Mouse (Mus musculus): ENCODE results near the gene Taf9b. TPM values are rescaled to one million over a fixed set of nuclear protein-coding genes. Genes with fewer than 3 reads are reported as not detected.

Gene Taf9b
- total and polyA plus RNA-seq, 3 experiments = 1.7 to 7.6 (median 4.3) TPM

- Histone ChIP-seq H3K27me3 (replicated peaks) (no peaks in the 10 kb centered on the region), H3K27ac (ENCODE audit: insufficient read depth, low read depth) (peak within 1 kb of the TSS; percentile 54), H3K4me1 (ENCODE audit: control insufficient read depth in 1 of 2, insufficient read depth in 2 of 2) (peaks cover 0 to 7% of the 10 kb centered on the region in 2 experiments; a peak in 2 of 4 replicates), H3K9ac (ENCODE audit: insufficient read depth, low read depth) (peak within 1 kb of the TSS; percentile 82), H3K9me3 (replicated peaks; ENCODE audit: low read length) (no peaks in the 10 kb centered on the region), H3K4me3 (replicated peaks in 1 of 3; ENCODE audit: low read depth in 2 of 3, low read length in 2 of 3, poor library complexity in 1 of 3) (peak within 1 kb of the TSS; percentile 69 to 98 (median 84)), H3K79me2 (replicated peaks; ENCODE audit: control insufficient read depth, extremely low read depth, insufficient read depth, poor library complexity, severe bottlenecking) (peaks cover 46% of the 10 kb centered on the region), H3K36me3 (replicated peaks in 1 of 2; ENCODE audit: control insufficient read depth in 1 of 2, insufficient read depth in 1 of 2, low read length in 1 of 2) (peaks cover 0 to 6% of the 10 kb centered on the region in 2 experiments), H3K4me2 (ENCODE audit: insufficient read depth, low read depth, poor library complexity, severe bottlenecking) (peak within 1 kb of the TSS; percentile 68)
- DNase-seq (ENCODE audit: extremely low read depth) = peak; percentile 94
- TF ChIP-seq POLR2AphosphoS2 (IDR thresholded peaks at IDR 0.05; ENCODE audit: low read depth, low read length) = no peak
- TF ChIP-seq SMC3 (IDR thresholded peaks at IDR 0.05; ENCODE audit: low read depth, low read length) = no peak
- TF ChIP-seq SIN3A (IDR thresholded peaks at IDR 0.05; ENCODE audit: low read length) = peak; percentile 60
- 0 out of 2 replicates have a peak, but pooled peaks have one; percentile 21 for TF ChIP-seq TCF12 (IDR thresholded peaks at IDR 0.05; ENCODE audit: low read depth, low read length)
- no peak for TF ChIP-seq EP300 (IDR thresholded peaks at IDR 0.05; ENCODE audit: low read length)
- no peak for TF ChIP-seq USF2 (conservative IDR thresholded peaks at IDR 0.05; ENCODE audit: low read depth, low read length)
- no peak for TF ChIP-seq JUND (conservative IDR thresholded peaks at IDR 0.05; ENCODE audit: low read depth, low read length)
- no peak for TF ChIP-seq MYC (IDR thresholded peaks at IDR 0.05; ENCODE audit: low read depth, low read length)
- TF ChIP-seq GABPA (IDR thresholded peaks at IDR 0.05; ENCODE audit: insufficient replicate concordance, low read depth, low read length) = no peak
- TF ChIP-seq CHD1 (IDR thresholded peaks at IDR 0.05; ENCODE audit: low read depth, low read length) = no peak
- no peak for TF ChIP-seq PAX5 (IDR thresholded peaks at IDR 0.05; ENCODE audit: low read length)
- TF ChIP-seq IRF4 (IDR thresholded peaks at IDR 0.05; ENCODE audit: low read depth, low read length) = no peak
- no peak for TF ChIP-seq KAT2A (IDR thresholded peaks at IDR 0.05; ENCODE audit: insufficient replicate concordance, low read length)
- no peak for TF ChIP-seq RAD21 (IDR thresholded peaks at IDR 0.05; ENCODE audit: low read depth, low read length)
- TF ChIP-seq RCOR1 (conservative IDR thresholded peaks at IDR 0.05; ENCODE audit: low read depth, low read length) = no peak
- peak; percentile 25; the same call in 1 of the 2 replicates for TF ChIP-seq TBP (conservative IDR thresholded peaks at IDR 0.05; ENCODE audit: low read depth, low read length)
- TF ChIP-seq MAFK (IDR thresholded peaks at IDR 0.05; ENCODE audit: insufficient replicate concordance, low read length) = no peak
- no peak for TF ChIP-seq CTCF (conservative IDR thresholded peaks at IDR 0.05 in 1 of 2, IDR thresholded peaks at IDR 0.05 in 1 of 2; ENCODE audit: low read depth in 2 of 2, low read length in 2 of 2)
- no peak for TF ChIP-seq ZC3H11A (IDR thresholded peaks at IDR 0.05; ENCODE audit: low read depth, low read length)
- no peak for TF ChIP-seq MEF2A (IDR thresholded peaks at IDR 0.05; ENCODE audit: borderline replicate concordance, low read depth, low read length)
- TF ChIP-seq E2F4 (IDR thresholded peaks at IDR 0.05; ENCODE audit: insufficient replicate concordance, low read depth, low read length) = no peak
- TF ChIP-seq HCFC1 (IDR thresholded peaks at IDR 0.05; ENCODE audit: low read depth, low read length) = peak; percentile 51
- 0 out of 2 replicates have a peak, but pooled peaks have one; percentile 1 for TF ChIP-seq ZMIZ1 (IDR thresholded peaks at IDR 0.05; ENCODE audit: low read depth, low read length)
- no peak for TF ChIP-seq UBTF (IDR thresholded peaks at IDR 0.05; ENCODE audit: low read depth, low read length)
- peak; percentile 83 for TF ChIP-seq BHLHE40 (IDR thresholded peaks at IDR 0.05; ENCODE audit: low read depth, low read length)
- peak; percentile 58 for TF ChIP-seq NELFE (IDR thresholded peaks at IDR 0.05; ENCODE audit: low read depth, low read length)
- no peak for TF ChIP-seq MAX (IDR thresholded peaks at IDR 0.05; ENCODE audit: low read length)
- TF ChIP-seq ZKSCAN1 (IDR thresholded peaks at IDR 0.05; ENCODE audit: borderline replicate concordance, low read depth, low read length) = no peak
- TF ChIP-seq MXI1 (IDR thresholded peaks at IDR 0.05; ENCODE audit: low read depth, low read length) = no peak; the same call in 1 of the 2 replicates
- no peak for TF ChIP-seq MAZ (IDR thresholded peaks at IDR 0.05; ENCODE audit: low read depth, low read length)
- TF ChIP-seq USF1 (IDR thresholded peaks at IDR 0.05; ENCODE audit: low read depth, low read length) = no peak
- TF ChIP-seq ZNF384 (IDR thresholded peaks at IDR 0.05; ENCODE audit: low read depth, low read length) = no peak
- TF ChIP-seq ETS1 (conservative IDR thresholded peaks at IDR 0.05; ENCODE audit: low read depth, low read length) = no peak
- TF ChIP-seq NRF1 (IDR thresholded peaks at IDR 0.05; ENCODE audit: low read depth, low read length) = peak; percentile 82
- TF ChIP-seq JUN (IDR thresholded peaks at IDR 0.05; ENCODE audit: insufficient read depth, low read depth, low read length) = no peak
- peak; percentile 82 for TF ChIP-seq ELF1 (IDR thresholded peaks at IDR 0.05; ENCODE audit: low read depth, low read length)
- peak; percentile 84 for TF ChIP-seq POLR2A (IDR thresholded peaks at IDR 0.05; ENCODE audit: low read depth, low read length)
- TF ChIP-seq CHD2 (IDR thresholded peaks at IDR 0.05; ENCODE audit: low read length) = peak; percentile 63; the same call in 1 of the 2 replicates
- dilution Hi-C loops (cut with MboI; ENCODE audit: extremely low pct_ligation_motif_present, extremely low pct_unique_long_range_greater_than_20kb, low sequenced_read_pairs) = no loop called here
- in situ Hi-C loops (cut with MboI; ENCODE audit: low pct_ligation_motif_present, low pct_unique_long_range_greater_than_20kb, low sequenced_read_pairs) = no loop called here
Observed at GRCm38 (mm10) chrX:106186713-106187649, 34.0 kb downstream of the Taf9b start, which contains the start of gene Pgk1. Pgk1 (plus strand) TSS chrX:106187100.
